Mouse (Mus musculus): ENCODE measurements at regions not wholly inside any gene's neighbourhood (a gene's known extent, or its start where the extent isn't known, plus 50 kb on each side); places are given as distances from the start of the nearest gene placed in this dataset.

- DNase-seq: no peak
Observed at GRCm38 (mm10) chr10:17077580-17077979, 645.4 kb upstream of the Cited2 start.

GRCm38 (mm10) chr10:17080818-17081217, 642.2 kb upstream of the Cited2 start:
- no peak for DNase-seq

DNA sequence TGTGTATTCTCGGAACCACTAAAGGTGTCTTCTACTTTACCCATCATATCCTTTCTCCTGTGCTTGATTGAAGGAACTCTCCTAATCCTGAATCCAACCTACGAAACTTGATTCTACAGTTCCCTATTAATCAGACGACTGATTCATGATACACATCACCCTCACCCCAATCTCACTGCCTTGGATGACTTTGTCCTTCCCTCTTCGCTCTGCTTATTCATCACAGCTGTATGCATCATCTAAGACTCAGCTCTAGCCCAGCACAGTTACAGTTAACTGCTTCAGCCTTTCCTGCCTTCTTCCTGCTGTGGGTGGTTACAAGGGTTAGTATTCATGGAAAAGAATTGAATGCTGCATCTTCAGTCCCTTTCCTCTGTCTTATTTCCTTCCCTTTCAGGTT, 640.1 kb upstream of the Cited2 start:
- no peak for DNase-seq

DNA sequence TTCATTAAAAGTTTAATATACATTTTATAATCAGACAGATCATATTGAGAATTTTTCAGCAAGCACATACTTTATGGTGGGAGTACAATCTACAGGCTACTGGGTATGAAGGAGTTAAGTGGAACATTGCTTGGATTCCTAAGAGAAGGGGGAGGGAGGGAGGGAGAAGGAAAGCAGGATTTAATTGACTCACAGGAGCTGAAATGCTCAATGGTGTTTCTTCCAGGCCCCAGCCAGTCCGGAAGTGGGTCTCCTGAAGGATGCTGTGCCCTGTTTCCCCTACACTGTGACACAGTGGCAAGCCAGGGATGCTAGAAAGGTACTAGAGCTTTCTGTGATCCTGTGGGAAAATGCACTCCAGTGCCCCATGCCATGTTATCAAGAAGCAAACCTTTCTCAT, 621.0 kb upstream of the Cited2 start:
- DNase-seq: no peak

DNA sequence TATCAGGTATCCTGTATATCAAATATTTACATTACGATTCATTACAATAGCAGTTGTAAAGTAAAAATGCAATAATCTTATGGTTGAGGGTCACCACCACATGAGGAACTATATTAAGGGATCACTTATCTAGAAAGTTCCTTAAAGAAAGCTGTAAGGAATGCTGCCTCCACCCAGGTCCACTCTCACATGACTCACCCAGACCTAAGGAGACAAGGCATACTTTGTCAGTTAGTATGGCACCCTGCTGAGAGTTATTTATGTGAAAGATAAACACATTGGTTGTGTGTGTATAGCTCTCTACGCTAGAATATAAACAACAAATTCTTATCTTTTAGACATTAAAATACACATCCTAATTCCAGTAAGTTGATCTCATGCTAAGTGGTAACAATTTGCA, 619.6 kb upstream of the Cited2 start:
- DNase-seq: no peak

DNA sequence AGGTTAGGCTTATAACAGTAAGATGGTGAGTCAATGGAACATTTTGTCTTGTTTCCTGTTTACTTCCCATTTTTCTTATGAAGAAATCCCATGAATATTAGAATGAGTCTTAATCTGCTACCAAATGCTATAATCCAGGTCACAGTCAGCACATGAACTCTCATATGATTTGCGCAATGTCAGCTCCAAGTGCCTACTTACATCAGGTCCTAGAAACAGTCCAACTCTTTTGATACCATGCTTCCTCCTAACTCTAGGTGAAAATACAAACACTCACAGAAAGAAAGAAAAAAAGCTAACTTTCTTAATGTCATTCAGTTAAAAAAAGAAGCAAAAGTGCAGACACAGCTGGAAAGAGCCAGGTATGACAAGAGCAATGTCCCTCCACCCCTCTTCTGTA, 616.2 kb upstream of the Cited2 start:
- DNase-seq: no peak

DNA sequence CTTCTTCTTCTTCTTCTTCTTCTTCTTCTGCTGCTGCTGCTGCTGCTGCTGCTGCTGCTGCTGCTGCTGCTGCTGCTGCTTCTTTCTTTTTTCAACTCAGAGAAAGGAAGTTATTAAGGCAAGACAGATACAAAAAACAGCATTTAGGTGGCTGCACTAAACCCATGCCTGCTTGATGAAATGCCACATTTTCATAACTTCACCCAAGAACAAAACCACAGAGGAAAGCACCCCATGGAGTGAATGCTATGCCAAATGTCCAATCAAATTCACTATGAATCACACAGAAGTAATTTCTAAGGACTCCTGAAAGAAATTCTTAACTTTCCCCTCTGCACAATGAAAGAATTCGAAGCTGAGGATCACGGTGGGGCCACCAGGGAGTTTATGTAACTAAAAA, 611.9 kb upstream of the Cited2 start:
- no peak for DNase-seq

DNA sequence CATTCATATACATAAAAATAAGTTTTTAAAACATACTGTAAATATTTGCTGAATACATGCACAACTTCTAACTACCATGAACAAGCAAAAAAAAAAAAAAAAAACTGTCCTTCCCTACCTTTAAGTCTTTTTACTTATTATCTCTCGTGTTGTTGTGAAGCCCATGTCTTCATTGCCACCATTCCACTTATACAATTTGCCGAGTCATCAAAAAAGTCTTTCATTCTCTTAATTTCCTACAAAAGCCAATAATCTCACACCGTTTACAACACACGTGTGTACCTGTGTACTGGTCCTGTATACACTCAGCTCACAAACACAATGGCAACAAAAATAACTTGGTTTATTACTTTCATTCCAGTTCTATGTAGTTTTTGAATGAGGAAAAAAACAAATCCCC, 608.2 kb upstream of the Cited2 start:
- DNase-seq: no peak

GRCm38 (mm10) chr10:17129391-17130163, 593.4 kb upstream of the Cited2 start:
- DNase-seq: no peak

DNA sequence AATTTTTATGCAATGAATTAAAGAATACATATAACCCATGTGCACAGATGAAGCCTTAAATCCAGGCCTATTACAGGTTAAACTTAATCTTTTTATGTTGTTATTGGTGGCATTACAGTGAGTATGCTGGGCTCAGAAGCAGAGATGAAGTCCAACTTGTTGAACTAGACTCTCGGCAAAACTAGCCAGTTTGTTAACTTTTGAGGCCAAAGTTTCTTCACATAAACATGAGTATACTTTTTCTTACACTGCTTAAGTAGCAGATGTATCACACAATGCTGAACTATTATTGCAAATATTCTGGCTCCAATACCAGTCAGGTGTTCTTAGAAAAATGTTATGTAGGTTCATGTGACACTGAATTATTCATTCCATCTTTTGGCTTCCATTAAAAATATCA, 592.4 kb upstream of the Cited2 start:
- DNase-seq: no peak

DNA sequence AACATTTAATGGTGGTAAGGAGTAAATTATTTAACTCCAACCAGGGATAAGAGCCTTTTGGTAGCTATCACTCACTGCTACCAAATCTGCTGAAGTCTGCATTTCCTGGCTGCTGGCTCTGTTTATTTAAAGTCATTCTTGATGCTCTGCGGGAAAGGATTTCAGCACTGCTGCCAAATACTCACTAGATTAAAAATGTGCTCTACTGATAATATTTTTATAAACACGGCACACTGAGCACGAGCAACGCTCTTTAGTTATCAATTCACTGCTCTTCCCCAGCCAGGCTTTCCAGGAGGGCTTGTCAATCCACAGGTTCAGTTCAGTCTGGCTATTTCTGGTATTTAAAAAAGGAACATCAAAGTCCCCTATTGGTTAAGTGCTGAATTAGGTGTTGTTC, 591.3 kb upstream of the Cited2 start:
- DNase-seq: no peak

- no peak for DNase-seq
Observed at GRCm38 (mm10) chr10:17175385-17175784, 547.6 kb upstream of the Cited2 start.

DNA sequence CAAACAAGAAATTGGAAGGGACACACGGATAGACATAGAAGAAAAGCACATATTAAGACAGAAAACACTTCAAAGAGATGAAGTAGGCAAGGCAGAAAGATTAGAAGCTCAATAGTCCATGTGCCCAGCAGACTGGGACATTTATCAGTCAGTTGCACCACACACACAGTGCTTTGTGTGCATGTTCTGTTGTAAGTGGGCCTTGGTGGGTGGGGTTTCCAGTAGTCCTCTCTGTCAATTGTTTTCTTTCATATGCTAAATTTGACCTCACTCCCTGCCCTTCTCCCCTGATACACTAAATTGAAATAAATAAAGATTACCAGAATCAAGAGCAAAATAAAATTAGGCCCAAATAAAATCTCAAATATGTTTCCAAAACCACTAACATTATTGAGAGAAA, 546.0 kb upstream of the Cited2 start:
- no peak for DNase-seq

GRCm38 (mm10) chr10:17177503-17178278, 545.3 kb upstream of the Cited2 start:
- no peak for DNase-seq

DNA sequence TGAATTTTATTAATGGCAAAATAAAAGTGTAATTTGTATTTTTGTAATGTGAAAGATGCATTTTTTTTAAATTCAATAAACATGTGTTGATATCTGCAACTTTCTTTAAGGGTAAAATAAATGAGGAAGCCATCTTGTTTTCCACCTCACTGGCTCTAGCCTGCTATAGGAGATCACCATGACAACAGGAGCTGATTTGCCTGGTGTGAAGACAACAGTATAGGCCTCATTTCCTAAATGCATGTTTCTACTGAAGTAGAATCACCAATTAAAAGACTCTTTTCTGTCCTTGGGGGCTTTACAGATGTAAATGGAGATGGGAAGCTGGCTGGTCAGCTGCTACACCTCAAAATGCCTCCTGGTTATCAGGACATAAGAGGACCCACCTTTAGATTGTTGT, 544.4 kb upstream of the Cited2 start:
- DNase-seq: no peak

DNA sequence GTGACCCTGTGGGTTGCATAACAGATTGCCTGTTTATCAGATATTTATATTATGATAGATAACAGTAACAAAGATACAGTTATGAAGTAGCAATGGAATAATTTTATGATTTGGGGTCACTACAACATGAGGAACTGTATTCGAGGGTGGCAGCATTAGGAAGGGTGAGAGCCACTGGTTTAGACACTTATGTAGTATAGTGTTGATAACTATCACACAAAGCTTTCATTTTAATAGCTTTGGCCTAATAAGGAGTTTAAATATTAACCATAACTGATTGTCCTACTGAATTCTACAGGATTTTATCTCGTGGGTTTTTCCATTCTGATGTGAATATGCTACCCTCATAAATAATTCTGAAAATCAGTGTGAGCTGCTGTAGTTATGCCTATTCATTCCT, 538.6 kb upstream of the Cited2 start:
- no peak for DNase-seq

- no peak for DNase-seq
Observed at GRCm38 (mm10) chr10:17196205-17196604, 526.8 kb upstream of the Cited2 start.

GRCm38 (mm10) chr10:17196636-17197035, 526.4 kb upstream of the Cited2 start:
- no peak for DNase-seq

GRCm38 (mm10) chr10:17200524-17201426, 522.2 kb upstream of the Cited2 start:
- DNase-seq: no peak

- no peak for DNase-seq
Observed at GRCm38 (mm10) chr10:17201427-17201745, 521.6 kb upstream of the Cited2 start.

- DNase-seq: no peak
Observed at GRCm38 (mm10) chr10:17202556-17203415, 520.2 kb upstream of the Cited2 start.

Measured in gastrocnemius, postnatal 10 days (tissue).